Mouse (Mus musculus) neural tube, embryonic 12.5 days (tissue): ENCODE measurements around the gene Slc25a23. TPM values are rescaled to one million over a fixed set of nuclear protein-coding genes. Genes with fewer than 3 reads are reported as not detected.
"Not testable (repeated sequence)": the region's sequence is repeated elsewhere in the genome, so short reads cannot be mapped to it uniquely, and the experiment has no call there.

ENCODE experiments used
- ATAC-seq: fragments of 200-750 bp; cut with Nextera tagmentation; 2 replicates; pipeline ENCODE4 v1.8.0; 2017; ENCODE audit warnings: low read depth, mild to moderate bottlenecking, moderate TSS enrichment, moderate library complexity; ENCODE audit not compliant: low FRiP score
- H3K27ac ChIP-seq: fragments of 300-500 bp; sonication (generic); 2 replicates; pipeline ENCODE4 v1.5.1; 2016
- H3K27me3 ChIP-seq: fragments of 300-500 bp; sonication (generic); replicated peaks from 2 replicates; pipeline ENCODE4 v1.6.1; 2016; ENCODE audit warnings: mild to moderate bottlenecking
- H3K36me3 ChIP-seq: fragments of 300-500 bp; sonication (generic); 2 replicates; pipeline ENCODE4 v1.6.1; 2016; ENCODE audit warnings: mild to moderate bottlenecking
- H3K4me1 ChIP-seq: fragments of 300-500 bp; sonication (generic); 2 replicates; pipeline ENCODE4 v1.6.1; 2016
- H3K4me2 ChIP-seq: fragments of 300-500 bp; sonication (generic); replicated peaks from 2 replicates; pipeline ENCODE4 v1.6.1; 2016; ENCODE audit warnings: mild to moderate bottlenecking
- H3K4me3 ChIP-seq: fragments of 300-500 bp; sonication (generic); 2 replicates; pipeline ENCODE4 v1.5.1; 2016
- H3K9ac ChIP-seq: fragments of 300-500 bp; sonication (generic); 2 replicates; pipeline ENCODE4 v1.6.1; 2016; ENCODE audit warnings: mild to moderate bottlenecking
- H3K9me3 ChIP-seq: fragments of 300-500 bp; sonication (generic); 2 replicates; pipeline ENCODE4 v1.6.1; 2016; ENCODE audit warnings: mild to moderate bottlenecking
- WGBS: fragments of 180-500 bp; shearing (Covaris S2); methylation state at CpG from one replicate; pipeline ENCODE4 v1.1.7; 2016; 5-methylcytosine and 5-hydroxymethylcytosine counted together
- polyA plus RNA-seq: library from polyadenylated mRNA; unstranded; fragments of >200 nt; fragmentation: Nextera tagmentation; extraction: Ambion mirVana; gene quantifications from 2 replicates; pipeline ENCODE4 v1.2.1, GENCODE M21; 2016

The Slc25a23 gene
- polyA plus RNA-seq, 1 experiment from 2014 or later = 19.9 TPM

GRCm38 (mm10) chr17:57066908-57067307 is 7.2 kb upstream of the Slc25a23 start:
- 65% methylated on average over 5 of the region's 5 CpGs for WGBS
- Histone ChIP-seq H3K27me3 (peaks cover 23% of the 10 kb centered on the region), H3K9ac (no peak overlapping the region), H3K36me3 (no peaks in the 10 kb centered on the region), H3K4me1 (peaks cover 7% of the 10 kb centered on the region), H3K27ac (no peak overlapping the region), H3K4me2 (no peak overlapping the region), H3K9me3 (no peaks in the 10 kb centered on the region), H3K4me3 (no peak overlapping the region)
- ATAC-seq = no peak

DNA sequence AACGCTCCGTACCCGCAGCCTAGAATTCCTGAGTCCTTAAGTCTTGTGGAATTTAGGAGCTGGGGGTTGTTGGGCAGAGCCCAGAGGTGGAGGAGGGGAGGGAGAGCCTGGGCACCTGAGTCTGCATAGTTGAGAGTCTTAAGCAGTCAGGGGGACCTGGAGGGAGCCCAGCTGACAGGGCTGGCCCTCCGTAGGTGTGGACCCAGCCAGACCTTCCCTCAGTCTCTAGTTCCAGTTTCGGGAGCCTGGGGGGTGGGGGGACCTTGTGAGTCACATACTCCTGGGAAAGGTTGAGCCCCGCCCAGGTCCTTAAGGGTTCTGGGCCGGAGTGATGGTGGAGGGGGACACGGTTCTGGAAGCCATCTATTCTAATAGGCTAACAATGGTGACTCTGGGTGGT is 3.4 kb upstream of the Slc25a23 start:
- H3K4me1 ChIP-seq = peaks cover 23% of the 10 kb centered on the region
- WGBS = 7% methylated on average over 8 of the region's 8 CpGs
- H3K9ac ChIP-seq = no peak overlapping the region
- no peaks in the 10 kb centered on the region for H3K36me3 ChIP-seq
- no peak for ATAC-seq
- H3K4me3 ChIP-seq = no peak overlapping the region
- peaks cover 33% of the 10 kb centered on the region for H3K27me3 ChIP-seq
- H3K27ac ChIP-seq = no peak overlapping the region
- H3K4me2 ChIP-seq = no peak overlapping the region
- no peaks in the 10 kb centered on the region for H3K9me3 ChIP-seq

GRCm38 (mm10) chr17:57062548-57062947 is 2.9 kb upstream of the Slc25a23 start:
- no peak overlapping the region for H3K27ac ChIP-seq
- no peak for ATAC-seq
- H3K9ac ChIP-seq = no peak overlapping the region
- H3K9me3 ChIP-seq = no peaks in the 10 kb centered on the region
- H3K4me3 ChIP-seq = peak overlapping the region; percentile 21; the same call in 1 of the 2 replicates
- H3K27me3 ChIP-seq = peaks cover 33% of the 10 kb centered on the region
- no peaks in the 10 kb centered on the region for H3K36me3 ChIP-seq
- WGBS = 2% methylated on average over 22 of the region's 22 CpGs
- H3K4me2 ChIP-seq = peak overlapping the region; percentile 46; the same call in 1 of the 2 replicates
- peaks cover 25% of the 10 kb centered on the region for H3K4me1 ChIP-seq

GRCm38 (mm10) chr17:57062011-57062521 is 2.4 kb upstream of the Slc25a23 start:
- peaks cover 25% of the 10 kb centered on the region for H3K4me1 ChIP-seq
- peaks cover 33% of the 10 kb centered on the region for H3K27me3 ChIP-seq
- H3K9ac ChIP-seq = no peak overlapping the region
- under 1% methylated on average over 39 of the region's 39 CpGs for WGBS
- no peaks in the 10 kb centered on the region for H3K9me3 ChIP-seq
- ATAC-seq = no peak
- peak overlapping the region; percentile 21 for H3K4me3 ChIP-seq
- H3K27ac ChIP-seq = no peak overlapping the region
- H3K4me2 ChIP-seq = peak overlapping the region; percentile 46
- H3K36me3 ChIP-seq = no peaks in the 10 kb centered on the region

DNA sequence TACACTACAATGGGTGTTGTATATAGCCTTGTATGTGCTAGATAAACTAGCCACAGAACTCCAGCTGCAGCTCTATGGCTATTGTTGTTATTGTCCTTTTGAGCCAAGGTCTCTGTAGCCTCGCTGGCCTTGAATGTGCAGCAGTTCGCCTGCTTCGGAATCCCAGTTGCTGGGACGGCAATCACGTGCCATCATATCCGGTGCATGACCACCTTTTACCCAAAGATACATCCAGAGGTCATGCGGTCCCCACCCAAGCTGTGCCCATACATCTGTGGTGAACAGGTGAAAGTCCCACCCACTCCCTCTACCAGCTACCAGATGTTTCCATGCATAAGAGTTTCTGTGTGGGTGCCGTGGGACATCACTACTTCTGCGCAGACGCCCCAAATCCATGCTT is 1.4 kb upstream of the Slc25a23 start:
- H3K4me1 ChIP-seq = peaks cover 25% of the 10 kb centered on the region
- H3K4me3 ChIP-seq = no peak overlapping the region
- H3K27ac ChIP-seq = no peak overlapping the region
- no peak for ATAC-seq
- peak overlapping the region; percentile 92 for H3K4me2 ChIP-seq
- no peak overlapping the region for H3K9ac ChIP-seq
- H3K36me3 ChIP-seq = peaks cover 4% of the 10 kb centered on the region
- WGBS = 39% methylated on average over 10 of the region's 10 CpGs
- no peaks in the 10 kb centered on the region for H3K9me3 ChIP-seq
- peaks cover 33% of the 10 kb centered on the region for H3K27me3 ChIP-seq

GRCm38 (mm10) chr17:57060231-57060801 is 653 bp upstream of the Slc25a23 start:
- Histone ChIP-seq H3K9ac (peak overlapping the region; percentile 71; the same call in 1 of the 2 replicates), H3K36me3 (peaks cover 4% of the 10 kb centered on the region), H3K4me2 (peak overlapping the region; percentile 92), H3K27ac (peak overlapping the region; percentile 42; the same call in 1 of the 2 replicates), H3K4me1 (peaks cover 25% of the 10 kb centered on the region), H3K27me3 (peaks cover 33% of the 10 kb centered on the region), H3K9me3 (no peaks in the 10 kb centered on the region), H3K4me3 (peak overlapping the region; percentile 87)
- WGBS = under 1% methylated on average over 44 of the region's 44 CpGs
- ATAC-seq = peak; percentile 92

DNA sequence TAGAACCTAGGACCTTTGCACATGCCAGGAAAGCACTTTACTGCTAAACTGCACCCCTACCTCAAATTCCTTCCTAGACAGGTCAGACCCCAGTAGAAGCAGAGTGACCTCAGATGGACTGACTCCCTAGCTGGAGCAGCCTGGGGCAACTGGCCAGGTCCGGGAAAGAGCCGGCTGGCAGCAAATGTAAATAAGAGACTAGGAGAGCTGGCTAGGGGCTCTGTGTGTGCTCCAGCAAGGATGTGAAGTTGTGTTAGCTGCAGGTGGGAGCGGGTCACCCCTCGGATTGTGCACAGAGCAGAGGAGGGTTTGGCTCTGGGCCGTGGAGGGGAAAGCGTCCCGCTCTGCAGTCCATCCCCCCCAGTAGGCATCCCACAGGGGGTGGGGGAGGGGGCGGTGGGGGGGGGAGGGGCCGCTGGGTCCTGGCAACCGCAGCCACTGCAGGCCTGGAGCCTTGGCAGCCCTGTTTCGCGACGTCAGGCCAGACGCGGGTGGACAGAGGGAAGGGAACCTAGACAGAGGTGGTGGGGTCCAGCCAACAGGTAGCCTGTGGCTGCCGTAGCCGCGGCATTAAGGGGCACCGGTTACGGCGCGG is 675 bp downstream of the Slc25a23 start, which contains the start of gene Crb3:
Gene Crb3 (plus strand): TSS at position 215 of the 595 bp plus-strand sequence.
- under 1% methylated on average over 17 of the region's 22 CpGs for WGBS
- ATAC-seq = no peak; the same call in none of the 2 replicates

DNA sequence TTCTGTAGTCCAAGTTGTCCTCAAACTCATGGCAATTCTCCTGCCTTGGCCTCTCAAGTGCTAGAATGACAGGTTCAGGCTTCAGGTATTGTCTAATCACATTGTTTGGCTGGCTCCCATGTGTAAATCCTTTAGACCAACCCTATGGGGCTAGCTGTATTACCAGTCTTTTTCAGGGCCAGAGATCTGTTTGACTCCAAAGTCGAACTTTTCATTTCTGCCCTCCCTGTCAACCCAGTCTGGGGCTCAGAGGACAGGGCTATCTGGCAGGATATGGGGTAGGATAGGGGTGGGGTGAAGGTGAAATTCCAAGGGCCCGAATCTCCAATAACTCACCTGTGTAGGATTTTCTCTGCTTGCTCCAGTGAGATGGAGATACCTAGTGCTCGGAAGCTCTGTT is 3.4 kb downstream of the Slc25a23 start:
- WGBS = 92% methylated on average over 3 of the region's 3 CpGs
- H3K36me3 ChIP-seq = peaks cover 36% of the 10 kb centered on the region

More for the DNA sequence above, 675 bp downstream of the Slc25a23 start, which contains the start of gene Crb3:
- Histone ChIP-seq H3K9ac (peak within 1 kb of the TSS; percentile 71), H3K27ac (peak within 1 kb of the TSS; percentile 57), H3K4me1 (peaks cover 25% of the 10 kb centered on the region), H3K36me3 (peaks cover 16% of the 10 kb centered on the region), H3K4me2 (peak within 1 kb of the TSS; percentile 92), H3K9me3 (no peaks in the 10 kb centered on the region), H3K4me3 (peak within 1 kb of the TSS; percentile 87), H3K27me3 (peaks cover 27% of the 10 kb centered on the region)

GRCm38 (mm10) chr17:57051679-57052078 is 8.0 kb downstream of the Slc25a23 start:
- WGBS = 80% methylated on average over 4 of the region's 4 CpGs
- not testable (repeated sequence) for H3K4me3 ChIP-seq, H3K27me3 ChIP-seq, H3K4me1 ChIP-seq, H3K27ac ChIP-seq, H3K4me2 ChIP-seq, H3K9ac ChIP-seq, H3K9me3 ChIP-seq, ATAC-seq
- H3K36me3 ChIP-seq = peaks cover 54% of the 10 kb centered on the region

More for the DNA sequence above, 3.4 kb downstream of the Slc25a23 start:
- no peak for ATAC-seq
- H3K4me3 ChIP-seq = no peak overlapping the region
- peaks cover 3% of the 10 kb centered on the region for H3K27me3 ChIP-seq
- H3K9ac ChIP-seq = no peak overlapping the region
- H3K4me1 ChIP-seq = peaks cover 16% of the 10 kb centered on the region
- no peak overlapping the region for H3K4me2 ChIP-seq
- H3K27ac ChIP-seq = no peak overlapping the region
- no peaks in the 10 kb centered on the region for H3K9me3 ChIP-seq

- WGBS = 95% methylated on average over 3 of the region's 3 CpGs
- Histone ChIP-seq H3K36me3 (peaks cover 51% of the 10 kb centered on the region), H3K4me2 (no peak overlapping the region), H3K9me3 (no peaks in the 10 kb centered on the region), H3K4me1 (no peaks in the 10 kb centered on the region), H3K9ac (no peak overlapping the region), H3K27me3 (no peaks in the 10 kb centered on the region), H3K4me3 (no peak overlapping the region), H3K27ac (no peak overlapping the region)
- ATAC-seq = no peak
Observed at GRCm38 (mm10) chr17:57048816-57049215, 10.8 kb downstream of the Slc25a23 start.

- Histone ChIP-seq H3K27ac (no peak overlapping the region), H3K9ac (no peak overlapping the region), H3K4me1 (no peaks in the 10 kb centered on the region), H3K4me2 (no peak overlapping the region), H3K36me3 (peaks cover 37% of the 10 kb centered on the region), H3K4me3 (no peak overlapping the region), H3K27me3 (no peaks in the 10 kb centered on the region), H3K9me3 (no peaks in the 10 kb centered on the region)
- 37% methylated on average over 5 of the region's 5 CpGs for WGBS
- peak; percentile 27; the same call in 1 of the 2 replicates for ATAC-seq
Observed at GRCm38 (mm10) chr17:57047406-57047805, 12.3 kb downstream of the Slc25a23 start.

- H3K27ac ChIP-seq = no peak within 1 kb of the TSS
- 75% methylated on average over 8 of the region's 8 CpGs for WGBS
- peaks cover 14% of the 10 kb centered on the region for H3K36me3 ChIP-seq
- no peak within 1 kb of the TSS for H3K9ac ChIP-seq
- no peak within 1 kb of the TSS for H3K4me2 ChIP-seq
- peaks cover 13% of the 10 kb centered on the region for H3K27me3 ChIP-seq
- H3K4me3 ChIP-seq = no peak within 1 kb of the TSS
- H3K9me3 ChIP-seq = no peaks in the 10 kb centered on the region
- H3K4me1 ChIP-seq = no peaks in the 10 kb centered on the region
- ATAC-seq = no peak
Observed at GRCm38 (mm10) chr17:57041554-57041953, 18.1 kb downstream of the Slc25a23 start, which contains the start of gene Slc25a41. Gene Slc25a41 (minus strand): TSS chr17:57041654.
